Mouse (Mus musculus) brain, embryonic 14.5 days (tissue): ENCODE measurements around the gene Gpr89.

Experiments
- CTCF ChIP-seq: fragments of 200-500 bp; IDR thresholded peaks from 2 replicates; pipeline ENCODE4 v1.5.1; 2012; ENCODE audit warnings: inconsistent platforms, mild to moderate bottlenecking, moderate library complexity, borderline replicate concordance; ENCODE audit not compliant: insufficient read depth, insufficient read length; ENCODE audit errors: extremely low read depth
- POLR2A ChIP-seq: fragments of 200-500 bp; IDR thresholded peaks from 2 replicates; pipeline ENCODE4 v1.6.1; 2012; ENCODE audit warnings: mild to moderate bottlenecking, inconsistent platforms, borderline replicate concordance; ENCODE audit not compliant: poor library complexity, insufficient read depth, insufficient read length, severe bottlenecking; ENCODE audit errors: extremely low read depth

GRCm38 (mm10) chr3:96905592-96905991 lies 446 bp upstream of the Gpr89 start:
- no peak for TF ChIP-seq CTCF
- TF ChIP-seq POLR2A = no peak
